Comparison of ENCODE assay signal across 9 mouse cellular contexts in genomic region chr7:70359791-70360581, GRCm38 (mm10). TPM values are rescaled to one million over a fixed set of nuclear protein-coding genes. Genes with fewer than 3 reads are reported as not detected.
DNase-seq lines count a peak whose midpoint lies in the region; ATAC-seq lines count a peak whose summit lies in the region.
"Had no signal": no experiment of that assay in that cellular context is flagged by ENCODE, and none has a peak within 500 bp of the region (broad histone marks: within the 10 kb centered on the region; RNA-seq: fewer than 3 reads in every experiment).

No protein-coding gene starts in this region.

- H3K9me3 ChIP-seq in forebrain, embryonic 15.5 days, result no peaks in the 10 kb centered on the region
- no peaks in the 10 kb centered on the region for H3K9me3 ChIP-seq in midbrain, embryonic 14.5 days (ENCODE audit: control insufficient read depth, low read length)

- peaks cover 30% of the 10 kb centered on the region for H3K4me1 ChIP-seq in forebrain, embryonic 15.5 days
- no peaks in the 10 kb centered on the region for H3K4me1 ChIP-seq in midbrain, embryonic 14.5 days (ENCODE audit: control insufficient read depth, insufficient read depth, low read length)

- H3K9ac ChIP-seq in forebrain, embryonic 15.5 days (replicated peaks), result peak overlapping the region; percentile 62
- peak overlapping the region; percentile 91 for H3K9ac ChIP-seq in midbrain, embryonic 14.5 days (replicated peaks; ENCODE audit: low read length)

- peaks cover 47% of the 10 kb centered on the region for H3K27me3 ChIP-seq in forebrain, embryonic 15.5 days
- peaks cover 60% of the 10 kb centered on the region for H3K27me3 ChIP-seq in midbrain, embryonic 14.5 days (ENCODE audit: control insufficient read depth, insufficient read depth, low read length)
- H3K27me3 ChIP-seq: Patski had no signal

- H3K4me2 ChIP-seq in forebrain, embryonic 15.5 days (replicated peaks), result peak overlapping the region; percentile 82
- H3K4me2 ChIP-seq in midbrain, embryonic 14.5 days (ENCODE audit: low read length), result peak overlapping the region; percentile 78

- no peaks in the 10 kb centered on the region for H3K36me3 ChIP-seq in forebrain, embryonic 15.5 days
- peaks cover 17% of the 10 kb centered on the region for H3K36me3 ChIP-seq in midbrain, embryonic 14.5 days (ENCODE audit: control insufficient read depth, insufficient read depth, low read length)

- under 1% methylated on average over 70 of the region's 75 CpGs for WGBS in forebrain, embryonic 15.5 days
- WGBS in midbrain, embryonic 14.5 days, result under 1% methylated on average over 75 of the region's 75 CpGs

- DNase-seq in heart, adult 11 months, result peak; percentile 95
- DNase-seq in heart, postnatal 10 days, result no peak
- DNase-seq in NIH3T3 (ENCODE audit: low read depth), result peak; percentile 61
- peak; percentile 34 to 47 for DNase-seq in kidney, adult 8-10 months
- peak; percentile 59 for DNase-seq in midbrain, embryonic 14.5 days
- DNase-seq in spleen, adult 12 weeks (ENCODE audit: low spot score), result no peak
- DNase-seq in thymus, postnatal 14 days, result no peak

- peak overlapping the region; percentile 55 for H3K4me3 ChIP-seq in forebrain, embryonic 15.5 days
- H3K4me3 ChIP-seq in midbrain, embryonic 14.5 days (replicated peaks; ENCODE audit: low read depth, low read length), result peak overlapping the region; percentile 59

- peak overlapping the region; percentile 94 for H3K27ac ChIP-seq in forebrain, embryonic 15.5 days (replicated peaks)
- peak overlapping the region; percentile 98 for H3K27ac ChIP-seq in midbrain, embryonic 14.5 days (replicated peaks; ENCODE audit: low read depth, low read length)

- no peak for ATAC-seq in forebrain, embryonic 15.5 days (replicated peaks)
- no peak for ATAC-seq in midbrain, embryonic 14.5 days (ENCODE audit: low FRiP score, low TSS enrichment)

- intact Hi-C loops in heart, postnatal 10 days (cut with DNase I), result loop anchor here (1.0 to 10.0 kb wide), 6 partner anchors 8 to 1605 kb away; no protein-coding TSS in a partner anchor

RNA-seq across cellular contexts. Expression of gene Nr2f2, which starts 6.5 kb away (rescaled TPM):
- total RNA-seq in heart, postnatal 10 days (2021), result 10 to 100 TPM; 25.2 to 30.0 TPM
- 76.2 and 95.0 TPM in 2 replicates for polyA plus RNA-seq in forebrain, embryonic 15.5 days (2015; fragmentation: Nextera tagmentation; extraction: Ambion mirVana)
- 113 and 120 TPM in 2 replicates for polyA plus RNA-seq in midbrain, embryonic 14.5 days (2014; fragmentation: Nextera tagmentation; extraction: Ambion mirVana)

Comparison
In these comparisons a context has a peak if more than half of its experiments do, and no peak if none do; other contexts are left out.
1. DNase-seq: peak in heart, adult 11 months (single experiment), NIH3T3 (single experiment), kidney, adult 8-10 months (2 of 2) and midbrain, embryonic 14.5 days (single experiment); none in heart, postnatal 10 days (0 of 2), spleen, adult 12 weeks (single experiment) and thymus, postnatal 14 days (single experiment).